Mouse (Mus musculus) thymus, postnatal 25 days (tissue): Measurements from ENCODE around the gene Pitpnc1.

Experiments
- DNase-seq: peaks from one replicate; pipeline ENCODE4 v3.0.0; 2022

Gene Pitpnc1

DNA sequence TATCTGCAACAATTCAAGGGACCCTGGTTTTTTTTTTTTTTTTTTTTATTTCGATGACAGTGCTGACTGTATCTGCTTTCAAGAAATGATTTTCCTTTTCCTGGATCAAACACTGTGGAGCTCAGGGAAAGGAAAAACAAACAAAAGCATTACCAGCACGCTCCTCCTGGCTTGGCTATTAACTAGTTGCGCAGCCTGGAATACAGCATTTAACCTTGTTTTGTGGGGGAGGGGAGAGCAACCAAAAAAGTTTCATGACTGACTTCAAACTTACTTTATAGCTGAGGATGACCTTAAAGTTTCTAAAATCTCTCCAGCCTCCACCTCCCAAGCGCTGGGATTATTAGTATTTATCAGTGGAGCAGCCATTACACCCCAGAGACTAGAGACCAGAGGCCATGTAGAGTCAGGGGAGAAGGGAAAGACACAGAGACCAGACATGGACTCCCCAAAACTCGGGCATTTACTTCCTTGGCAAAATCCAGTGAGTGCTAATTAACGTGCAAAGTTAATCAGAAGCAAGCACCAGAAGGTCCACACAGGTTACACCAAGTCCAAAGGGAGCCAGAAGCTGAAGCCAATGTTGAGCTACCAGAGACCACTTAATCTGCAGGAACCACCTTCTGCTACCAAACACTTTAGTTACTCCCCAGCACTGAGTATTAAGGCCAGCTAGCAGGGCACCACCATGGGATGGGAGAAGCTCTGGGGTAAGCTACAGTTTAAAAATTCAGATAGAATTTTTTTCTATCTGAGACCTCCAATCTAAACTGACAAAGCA, 3.7 kb downstream of the Pitpnc1 start:
- no peak for DNase-seq

DNA sequence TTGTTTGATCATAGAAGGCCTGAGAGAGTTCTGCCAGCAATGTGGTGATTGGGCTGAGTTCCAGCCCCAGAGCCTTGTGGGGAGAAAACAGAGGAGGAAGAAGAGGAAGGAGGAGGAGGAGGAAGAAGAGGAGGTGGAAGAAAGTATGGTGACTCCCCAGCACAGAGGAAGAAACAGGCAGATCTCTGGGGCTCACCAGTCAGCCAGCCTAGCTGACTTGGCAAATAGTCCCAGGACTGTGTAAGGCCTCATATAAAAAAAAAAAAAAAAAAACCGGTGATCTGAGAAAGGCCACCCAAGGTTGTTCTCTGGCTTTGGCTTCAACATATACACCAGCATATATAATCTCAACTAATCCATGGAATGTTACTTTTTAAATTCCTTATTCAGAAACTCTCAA, 4.5 kb downstream of the Pitpnc1 start:
- DNase-seq, result no peak

- DNase-seq, result no peak
These were observed 5.5 kb downstream of the Pitpnc1 start for GRCm38 (mm10) chr11:107465041-107465440.

DNA sequence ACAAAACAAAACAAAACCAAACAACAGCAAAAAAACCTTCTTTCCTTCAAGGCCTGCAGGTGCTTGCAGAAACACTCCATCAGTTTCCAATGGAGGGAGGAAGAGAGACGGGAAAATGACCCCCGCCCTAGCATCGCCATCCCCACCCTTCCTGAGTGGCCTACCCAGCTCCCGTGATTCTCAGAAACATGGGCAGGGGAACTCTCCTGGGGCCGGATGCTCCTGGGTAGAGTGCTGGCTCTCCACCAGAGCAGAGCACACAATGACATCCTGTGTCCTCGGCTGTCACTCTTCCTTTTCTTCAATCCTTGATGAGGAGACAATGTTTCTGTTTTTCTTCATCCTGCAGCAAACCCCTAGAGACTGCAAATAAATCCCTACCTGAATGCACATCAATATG, 6.4 kb downstream of the Pitpnc1 start:
- DNase-seq, result peak; percentile 50

GRCm38 (mm10) chr11:107463251-107463681, 7.2 kb downstream of the Pitpnc1 start:
- no peak for DNase-seq

DNA sequence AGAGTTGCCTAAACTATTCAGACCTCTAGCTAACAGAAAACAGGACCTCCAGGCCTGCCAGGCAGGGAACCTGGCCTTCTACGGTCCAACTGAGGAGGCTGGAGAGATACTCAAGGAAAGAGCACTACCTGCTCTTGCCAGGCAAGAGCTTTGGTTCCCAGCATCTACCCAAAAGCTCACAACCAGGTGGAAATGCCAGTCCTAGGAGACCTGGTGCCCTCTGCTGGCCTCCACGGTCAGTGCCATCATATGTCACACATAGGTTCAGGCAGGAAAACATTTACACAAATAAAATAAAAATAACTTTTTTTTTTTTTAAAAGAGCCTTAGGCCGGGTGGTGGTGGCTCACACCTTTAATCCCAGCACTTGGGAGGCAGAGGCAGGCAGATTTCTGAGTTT, 8.0 kb downstream of the Pitpnc1 start:
- DNase-seq, result peak; percentile 58

DNA sequence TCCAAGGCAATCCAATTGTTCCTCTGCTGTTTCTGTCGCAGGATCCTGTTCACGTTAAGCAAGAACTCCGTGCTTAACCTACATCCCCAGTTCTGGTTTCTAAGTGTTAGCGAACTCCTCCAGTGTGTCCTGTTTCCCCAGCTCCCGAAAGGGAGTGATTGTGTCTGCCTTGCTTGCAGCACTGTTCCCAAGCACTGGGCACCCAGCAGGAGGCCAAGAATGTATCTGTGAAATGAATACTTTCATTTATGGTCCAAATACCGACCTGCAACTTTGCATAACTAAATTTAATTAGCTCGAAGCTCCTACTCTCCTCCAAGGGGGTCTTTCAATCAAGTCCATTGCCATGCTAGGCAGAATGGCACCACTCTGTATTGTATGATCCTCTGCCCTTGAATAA, 10.7 kb downstream of the Pitpnc1 start:
- no peak for DNase-seq

DNA sequence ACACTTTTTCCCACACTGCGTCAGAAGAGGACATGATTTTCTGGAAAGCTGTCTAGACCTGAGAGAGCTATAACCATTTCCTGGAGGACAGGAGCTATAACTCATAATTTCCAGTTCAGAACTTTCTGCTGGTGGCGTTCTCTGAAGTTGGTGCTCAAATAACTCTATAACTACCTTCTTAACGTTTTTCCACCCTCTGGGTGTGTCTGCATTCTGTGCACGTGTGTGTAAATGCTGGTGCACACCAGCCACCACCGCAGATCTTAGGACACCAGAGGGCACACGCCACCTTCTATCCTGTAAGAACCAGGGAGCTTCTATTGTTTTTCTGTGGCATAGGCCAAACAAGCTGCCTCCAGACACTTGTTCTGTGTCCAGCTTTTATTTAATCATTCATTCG, 11.5 kb downstream of the Pitpnc1 start:
- no peak for DNase-seq

- DNase-seq, result peak; percentile 25
These were observed 12.2 kb downstream of the Pitpnc1 start for GRCm38 (mm10) chr11:107458286-107458685.

DNA sequence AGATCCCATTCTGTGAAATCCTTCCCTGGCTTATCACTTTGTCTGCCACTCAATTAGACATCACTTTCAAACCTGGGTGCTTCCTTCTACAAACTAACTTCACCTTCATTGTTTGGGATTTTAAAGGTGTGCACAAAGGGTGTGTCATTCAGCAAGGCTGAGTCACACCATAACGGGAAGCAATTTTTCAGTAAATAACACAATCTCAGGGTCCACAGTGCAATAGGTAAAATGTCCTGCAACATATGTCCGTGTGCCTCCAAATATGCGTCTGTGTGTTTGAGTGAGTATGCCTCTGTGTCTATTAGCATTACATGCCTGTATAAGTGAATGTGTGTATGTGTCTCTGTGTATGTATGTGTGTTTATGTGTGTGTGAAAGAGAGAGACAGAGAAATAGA, 13.2 kb downstream of the Pitpnc1 start:
- DNase-seq, result no peak

GRCm38 (mm10) chr11:107454546-107455462, 15.7 kb downstream of the Pitpnc1 start:
- no peak for DNase-seq

DNA sequence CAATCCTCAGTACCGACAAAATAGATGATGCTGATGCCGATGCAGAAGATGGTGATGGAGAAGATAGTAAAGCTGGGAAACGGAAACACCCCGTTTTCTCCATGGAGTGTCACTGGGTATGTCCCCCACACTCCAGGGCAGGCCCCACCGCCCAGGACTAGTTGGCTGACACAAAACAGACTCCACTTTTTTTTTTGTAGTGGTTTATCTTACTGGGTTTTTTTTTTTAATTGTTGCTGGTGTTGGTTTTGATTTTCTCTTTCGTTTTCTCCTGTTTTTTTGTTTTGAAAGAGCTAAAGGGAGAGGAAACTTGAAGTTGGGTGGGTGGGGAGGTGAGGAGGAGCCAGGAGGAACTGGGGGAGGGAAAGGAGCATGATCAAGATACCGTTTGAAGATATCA, 18.4 kb downstream of the Pitpnc1 start:
- peak; percentile 30 for DNase-seq

DNA sequence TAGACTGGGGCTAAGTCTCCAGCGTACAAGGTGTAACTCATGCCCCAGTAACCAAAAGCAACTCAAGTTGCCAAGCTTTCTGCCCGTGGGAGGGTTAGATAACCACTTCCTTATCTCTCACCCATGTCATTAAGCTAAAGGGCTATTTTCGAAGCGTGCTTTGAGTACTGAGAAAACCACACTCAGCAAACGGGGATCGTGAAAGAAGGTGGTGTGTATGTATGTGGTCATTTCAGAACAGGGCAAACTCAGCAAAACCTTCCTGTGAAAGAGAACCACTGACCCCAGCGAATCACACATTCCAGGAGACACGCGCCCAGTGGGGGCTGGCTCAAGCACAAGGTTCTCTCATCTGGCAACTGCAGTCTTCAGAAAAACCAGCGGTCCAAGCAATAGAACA, 19.4 kb downstream of the Pitpnc1 start:
- DNase-seq, result peak; percentile 44

DNA sequence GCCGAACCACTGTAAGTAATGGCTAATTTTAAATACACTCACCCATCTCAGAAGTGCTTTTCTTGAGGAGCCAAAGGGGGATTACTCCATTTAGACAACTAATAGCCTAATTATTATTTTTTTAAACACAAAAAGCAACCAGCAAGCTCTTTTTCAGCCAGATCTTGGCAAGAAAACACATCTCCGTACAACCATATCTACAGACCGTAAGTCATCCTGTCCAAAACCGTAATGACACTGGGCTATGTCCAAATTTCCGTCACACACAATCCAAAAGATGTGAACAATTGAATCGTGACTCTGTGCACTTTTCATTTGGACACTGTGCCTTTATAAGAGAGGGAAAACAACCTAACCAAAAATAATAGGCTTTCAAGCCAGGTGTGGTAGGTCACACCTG, 20.4 kb downstream of the Pitpnc1 start:
- no peak for DNase-seq

DNA sequence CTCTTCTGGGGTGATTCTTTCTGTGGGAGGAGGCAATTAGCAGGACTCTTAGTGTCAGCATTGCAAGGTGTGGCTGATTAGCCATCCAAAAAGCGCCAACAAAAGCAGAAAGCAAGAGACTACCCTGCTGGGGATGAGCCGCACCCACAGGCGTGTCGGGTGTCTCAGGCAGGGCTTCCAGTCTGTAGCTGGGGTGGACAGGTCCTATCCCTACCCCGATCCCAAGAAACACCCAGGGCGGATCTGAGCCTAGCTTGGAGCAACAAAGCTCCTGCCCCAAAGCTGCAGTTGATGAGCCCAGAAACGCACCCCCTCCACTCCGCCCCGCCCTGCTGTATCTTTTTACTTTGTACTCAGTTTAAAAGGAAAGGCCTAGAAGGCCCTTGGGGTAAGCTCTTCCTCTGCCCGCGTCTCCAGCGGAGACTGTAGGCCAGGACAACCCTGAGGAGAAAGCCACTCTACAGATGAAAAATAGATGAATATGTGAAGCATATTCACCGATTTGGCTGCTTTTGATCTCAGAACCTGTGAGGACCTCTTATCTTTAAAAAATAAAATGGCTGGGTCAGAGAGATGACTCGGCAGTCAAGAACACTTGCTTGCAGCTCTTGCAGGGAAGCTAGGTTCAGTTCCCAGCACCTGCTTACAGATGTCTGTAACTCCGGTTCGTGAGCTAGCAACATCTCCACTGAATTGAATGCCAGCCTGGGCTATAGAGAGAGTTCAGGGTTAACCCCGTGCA, 21.2 kb downstream of the Pitpnc1 start:
- peak; percentile 36 for DNase-seq

DNA sequence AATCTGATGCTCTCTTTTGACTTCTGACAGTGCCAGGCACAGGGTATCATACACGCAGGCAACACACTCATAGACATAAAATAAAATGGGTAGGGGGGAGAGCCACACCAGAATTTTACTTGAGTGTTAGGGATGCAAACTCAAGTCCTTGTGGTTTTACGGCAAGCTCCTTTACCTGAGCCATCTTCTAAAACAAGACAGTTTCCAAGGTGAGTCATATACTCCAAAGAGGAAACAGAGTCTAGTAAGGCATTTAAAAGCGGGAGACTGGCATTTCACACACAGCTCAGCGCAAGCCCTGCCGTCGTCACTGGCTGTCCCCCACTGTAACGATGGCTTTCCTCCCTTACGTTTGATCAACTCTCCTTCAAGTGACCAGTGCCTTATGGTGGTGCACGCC, 22.6 kb downstream of the Pitpnc1 start:
- no peak for DNase-seq

DNA sequence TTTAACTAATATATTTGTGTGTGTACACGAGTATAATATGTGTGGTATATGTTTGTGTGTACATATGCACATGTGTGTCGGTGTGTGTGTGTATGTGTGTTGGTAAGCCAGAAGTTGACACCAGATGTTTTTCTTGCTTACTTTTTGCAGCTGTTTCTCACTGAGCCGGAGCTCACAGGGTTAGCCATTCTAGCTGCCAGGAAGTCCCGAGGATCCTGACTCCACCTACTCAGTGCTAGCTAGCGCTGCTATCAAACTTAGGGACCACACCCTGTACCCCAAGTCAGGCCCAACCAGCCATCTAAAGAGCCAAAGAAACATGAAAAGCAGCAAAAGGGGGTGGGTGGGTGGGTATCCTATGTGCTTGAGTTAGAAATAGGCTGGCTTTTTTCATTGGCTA, 23.1 kb downstream of the Pitpnc1 start:
- DNase-seq, result peak; percentile 47

- no peak for DNase-seq
These were observed 23.8 kb downstream of the Pitpnc1 start for GRCm38 (mm10) chr11:107446650-107447049.

GRCm38 (mm10) chr11:107445683-107446082, 24.8 kb downstream of the Pitpnc1 start:
- no peak for DNase-seq

DNA sequence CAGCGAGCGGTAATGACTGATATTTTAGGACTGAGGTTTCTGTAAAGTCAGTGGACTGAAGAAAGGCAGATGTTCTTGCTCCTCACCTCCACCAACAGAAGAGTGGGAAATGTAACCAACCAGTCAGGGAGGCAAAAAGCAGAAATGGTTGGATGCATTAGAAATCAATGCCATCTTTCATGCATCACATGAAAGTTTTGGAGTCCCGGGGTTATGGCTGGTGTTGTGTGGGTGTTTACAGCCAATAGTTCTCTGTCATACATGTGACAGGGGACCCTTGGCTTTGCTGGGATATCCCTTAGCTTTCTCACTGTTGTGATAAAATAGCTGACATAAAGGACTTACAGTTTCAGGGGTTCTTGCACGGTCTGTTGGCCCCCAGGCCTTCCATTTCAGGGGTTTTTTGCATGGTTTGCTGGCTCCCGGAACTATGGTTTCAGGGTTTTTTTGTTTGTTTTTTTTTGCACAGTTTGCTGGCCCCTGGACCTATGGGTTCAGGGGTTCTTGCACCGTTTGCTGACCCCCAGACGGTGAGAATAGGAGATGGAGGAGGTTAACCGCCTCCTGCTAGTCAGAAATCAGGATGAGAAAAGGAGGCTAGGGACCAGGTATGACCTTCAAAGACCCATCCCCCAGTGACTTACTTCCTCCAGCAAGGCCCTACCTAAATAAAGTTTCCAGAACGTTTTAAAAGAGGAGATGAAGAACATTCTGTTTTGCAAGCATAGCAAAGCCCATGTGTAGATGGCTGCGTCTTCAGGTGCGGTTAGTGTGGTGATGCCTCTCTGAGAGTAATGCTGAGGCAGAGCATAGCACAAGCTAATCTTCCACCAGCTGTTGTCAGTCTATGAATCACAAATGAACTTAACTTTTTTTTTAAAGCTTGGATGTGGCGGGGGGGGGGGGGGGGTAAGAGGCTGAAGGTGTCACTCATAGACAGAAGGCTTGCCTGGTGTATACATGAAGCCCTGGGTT, 27.1 kb downstream of the Pitpnc1 start:
- DNase-seq, result peak; percentile 26

GRCm38 (mm10) chr11:107441050-107441449, 29.4 kb downstream of the Pitpnc1 start:
- DNase-seq, result no peak

DNA sequence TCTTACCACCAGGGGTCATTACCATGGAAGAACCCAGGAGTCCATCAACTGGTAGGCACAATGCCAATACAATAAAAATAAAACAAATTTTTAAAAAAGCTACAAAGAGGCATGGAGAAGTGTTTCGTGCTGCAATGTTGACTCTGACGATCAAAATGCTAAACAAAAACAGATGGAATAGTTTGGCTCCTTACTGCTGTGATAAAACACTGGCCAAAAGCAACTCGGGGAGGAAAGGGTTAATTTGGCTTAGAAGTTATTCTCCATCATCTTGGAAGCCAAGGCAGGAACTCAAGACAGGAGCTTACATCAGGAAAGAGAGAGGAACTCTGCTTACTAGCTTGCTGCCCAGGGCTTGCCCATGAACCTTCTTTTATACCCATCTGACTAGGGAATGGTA, 32.4 kb downstream of the Pitpnc1 start:
- no peak for DNase-seq
